Mouse (Mus musculus): Measurements from ENCODE around the gene Gm13693.

GRCm38 (mm10) chr2:84008913-84009312, 47.6 kb downstream of the Gm13693 start:
- TF ChIP-seq EP300 (IDR thresholded peaks at IDR 0.05; ENCODE audit: insufficient read depth, low read depth, low read length) (no peak), CTCF (IDR thresholded peaks at IDR 0.05; ENCODE audit: low read depth, low read length) (no peak), POLR2A (IDR thresholded peaks at IDR 0.05; ENCODE audit: insufficient read depth, low read length) (no peak)
